Mouse (Mus musculus) forebrain, embryonic 16.5 days (tissue): ENCODE measurements around the gene Drc1. TPM values are rescaled to one million over a fixed set of nuclear protein-coding genes. Genes with fewer than 3 reads are reported as not detected.

Experiments used
- ATAC-seq: fragments of 200-750 bp; cut with Nextera tagmentation; 2 replicates; pipeline ENCODE4 v1.8.0; 2017; ENCODE audit warnings: mild to moderate bottlenecking, moderate library complexity
- H3K27ac ChIP-seq: fragments of 300-500 bp; sonication (generic); 2 replicates; pipeline ENCODE4 v1.5.1; 2014; ENCODE audit warnings: low read length, control low read depth
- H3K27me3 ChIP-seq: fragments of 300-500 bp; sonication (generic); replicated peaks from 2 replicates; pipeline ENCODE4 v1.6.1; 2014; ENCODE audit warnings: low read length; ENCODE audit not compliant: control insufficient read depth, insufficient read depth
- H3K36me3 ChIP-seq: fragments of 300-500 bp; sonication (generic); 2 replicates; pipeline ENCODE4 v1.6.1; 2014; ENCODE audit not compliant: control insufficient read depth, insufficient read depth
- H3K4me1 ChIP-seq: fragments of 300-500 bp; sonication (generic); replicated peaks from 2 replicates; pipeline ENCODE4 v1.6.1; 2014; ENCODE audit warnings: low read length; ENCODE audit not compliant: control insufficient read depth, insufficient read depth
- H3K4me2 ChIP-seq: fragments of 300-500 bp; sonication (generic); 2 replicates; pipeline ENCODE4 v1.6.1; 2014; ENCODE audit warnings: mild to moderate bottlenecking, low read length, control low read depth
- H3K4me3 ChIP-seq: fragments of 300-500 bp; sonication (generic); replicated peaks from 2 replicates; pipeline ENCODE4 v1.5.1; 2014; ENCODE audit warnings: mild to moderate bottlenecking, low read length, control low read depth
- H3K9ac ChIP-seq: fragments of 300-500 bp; sonication (generic); replicated peaks from 2 replicates; pipeline ENCODE4 v1.6.1; 2014; ENCODE audit warnings: low read depth, low read length, control low read depth
- H3K9me3 ChIP-seq: fragments of 300-500 bp; sonication (generic); 2 replicates; pipeline ENCODE4 v1.6.1; 2016; ENCODE audit warnings: low read length; ENCODE audit not compliant: control insufficient read depth
- WGBS: fragments of 180-500 bp; shearing (Covaris S2); extraction: QIAGEN DNeasy Blood & Tissue Kit; methylation state at CpG from one replicate; pipeline ENCODE4 v1.1.7; 2014; 5-methylcytosine and 5-hydroxymethylcytosine counted together
- polyA plus RNA-seq: library from polyadenylated mRNA; unstranded; fragments of >200 nt; fragmentation: Nextera tagmentation; extraction: Ambion mirVana; gene quantifications from 2 replicates; pipeline ENCODE4 v1.2.1, GENCODE M21; 2015

Gene Drc1
- polyA plus RNA-seq, 1 experiment from 2014 or later, result 8.9 TPM

DNA sequence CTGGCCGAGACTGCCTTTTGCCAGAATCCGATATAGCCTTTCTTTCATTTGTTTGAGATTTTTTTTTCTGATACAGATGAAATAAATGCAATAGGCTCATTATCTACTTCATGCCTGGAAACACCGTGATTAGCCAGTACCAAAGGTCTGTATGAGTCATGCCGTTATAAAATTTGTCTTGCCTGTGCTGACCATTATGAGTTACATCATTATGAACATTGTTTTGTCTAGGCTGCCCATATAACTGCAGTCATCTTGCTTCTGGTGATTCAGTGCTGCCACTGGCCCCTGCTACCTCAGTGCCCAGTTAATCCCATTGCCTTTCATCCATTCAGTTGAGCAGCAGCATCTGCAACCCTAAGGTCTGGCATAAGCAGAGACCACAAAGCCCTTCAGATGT, 1.7 kb upstream of the Drc1 start:
- Histone ChIP-seq H3K4me2 (no peak overlapping the region), H3K4me3 (no peak overlapping the region), H3K4me1 (peaks cover 3% of the 10 kb centered on the region), H3K36me3 (no peaks in the 10 kb centered on the region), H3K9me3 (no peaks in the 10 kb centered on the region), H3K27me3 (no peaks in the 10 kb centered on the region), H3K9ac (no peak overlapping the region), H3K27ac (no peak overlapping the region)
- WGBS, result 86% methylated on average over 4 of the region's 4 CpGs
- no peak for ATAC-seq

DNA sequence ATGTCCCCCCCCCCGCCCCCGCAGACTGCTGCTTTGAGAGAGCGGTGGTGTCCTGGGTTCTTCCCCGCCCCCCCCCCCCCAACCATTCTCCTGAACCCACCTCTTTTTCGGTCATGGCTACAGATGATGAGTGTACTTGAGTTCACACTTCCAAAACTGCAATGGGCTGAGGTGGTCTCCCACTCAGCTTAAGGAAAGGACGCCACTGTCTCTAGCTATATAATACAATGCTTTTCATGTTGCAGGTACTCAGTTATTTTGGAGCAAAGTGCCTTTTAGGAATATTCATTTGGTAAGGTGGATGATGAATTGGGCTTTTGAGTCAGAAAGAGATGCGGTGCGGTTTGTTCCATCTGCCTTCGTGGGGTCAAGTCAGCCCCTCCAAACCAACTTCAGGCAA, 324 bp upstream of the Drc1 start:
- Histone ChIP-seq H3K9me3 (no peaks in the 10 kb centered on the region), H3K36me3 (no peaks in the 10 kb centered on the region), H3K27me3 (no peaks in the 10 kb centered on the region), H3K4me3 (peak overlapping the region; percentile 53), H3K27ac (no peak overlapping the region), H3K4me2 (peak overlapping the region; percentile 72), H3K4me1 (peaks cover 3% of the 10 kb centered on the region), H3K9ac (peak overlapping the region; percentile 68)
- 36% methylated on average over 9 of the region's 9 CpGs for WGBS
- peak; percentile 34; the same call in 1 of the 2 replicates for ATAC-seq

DNA sequence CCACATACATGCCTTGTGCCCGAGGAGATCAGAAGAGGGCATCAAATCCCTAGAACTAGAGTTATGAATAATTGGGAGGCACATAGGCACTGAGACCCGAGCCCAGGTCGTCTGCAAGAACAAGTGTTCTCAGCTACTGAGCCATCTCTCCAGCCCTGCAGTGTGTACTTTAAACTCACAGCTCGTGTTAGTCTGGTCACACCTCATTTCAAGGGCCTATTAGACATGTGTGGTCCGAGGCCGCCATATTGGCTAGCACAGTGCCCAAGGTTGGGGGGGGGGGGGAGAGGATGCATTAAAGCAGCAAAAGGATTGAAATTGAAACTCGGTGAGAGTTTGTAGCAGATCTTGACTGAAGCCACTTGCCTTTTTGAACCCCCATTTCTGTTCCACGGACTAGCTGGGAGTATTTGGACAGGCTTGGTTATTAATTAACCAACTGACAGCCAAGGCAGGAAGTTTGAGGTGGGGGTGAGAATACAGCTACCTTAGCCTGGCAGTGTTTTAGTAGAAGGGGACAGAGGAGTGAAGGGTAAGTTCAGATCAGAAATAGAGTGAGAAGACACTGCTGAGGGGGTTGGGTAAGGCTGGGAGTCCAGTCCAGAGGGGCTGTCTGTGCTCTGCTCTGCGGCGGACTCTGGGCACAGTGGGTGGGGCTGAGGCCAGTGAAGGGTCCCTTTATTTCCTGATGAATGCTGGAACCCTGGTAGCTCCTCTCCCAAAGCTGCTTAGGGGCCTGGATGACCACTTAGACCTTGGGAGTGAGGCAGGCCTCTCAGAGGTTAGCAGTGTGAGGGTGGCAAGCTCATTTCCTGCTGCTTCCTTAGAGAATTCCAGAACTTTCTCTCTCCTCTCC, 5.0 kb downstream of the Drc1 start:
- WGBS, result 87% methylated on average over 10 of the region's 10 CpGs
- ATAC-seq, result no peak
- Histone ChIP-seq H3K4me3 (no peak overlapping the region), H3K36me3 (no peaks in the 10 kb centered on the region), H3K4me1 (no peaks in the 10 kb centered on the region), H3K27me3 (no peaks in the 10 kb centered on the region), H3K9me3 (no peaks in the 10 kb centered on the region), H3K4me2 (no peak overlapping the region), H3K9ac (no peak overlapping the region), H3K27ac (no peak overlapping the region)

DNA sequence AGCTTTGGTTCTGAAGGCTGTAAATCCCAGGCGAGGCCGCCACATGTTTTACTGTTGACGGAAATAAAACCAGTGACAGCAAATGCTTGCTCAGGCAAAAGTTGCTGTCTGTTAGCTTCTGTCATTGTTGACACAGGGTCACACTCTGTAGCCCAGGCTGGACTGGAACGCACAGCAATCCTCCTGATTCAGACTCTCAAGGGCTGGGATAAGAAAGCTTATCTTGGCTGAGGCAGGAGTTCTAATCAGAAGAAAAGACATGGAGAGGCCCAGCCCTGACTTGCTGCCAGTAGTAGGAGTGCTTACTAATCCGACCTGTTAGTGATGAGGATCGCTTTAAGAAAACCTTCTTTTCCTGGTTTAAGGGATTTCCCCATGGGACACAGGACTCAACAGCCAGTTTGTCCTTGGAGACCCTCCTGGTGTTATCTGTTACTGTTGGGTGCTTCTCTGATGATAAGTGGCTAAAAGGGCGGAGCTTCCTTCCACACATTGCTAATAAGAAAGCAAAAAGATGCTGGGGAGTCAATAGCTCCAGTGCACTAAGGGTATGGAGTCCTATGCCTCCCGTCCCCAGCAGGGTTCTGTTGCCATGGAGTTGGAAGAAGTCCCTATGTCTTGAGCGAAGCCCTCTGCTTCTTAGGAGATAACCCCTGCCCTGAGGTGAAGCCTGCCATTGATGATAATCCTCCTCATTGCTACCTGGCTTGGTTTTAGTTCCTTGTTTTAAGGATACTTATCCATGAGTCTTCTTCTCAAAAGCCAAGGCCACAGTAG, 6.1 kb downstream of the Drc1 start:
- WGBS, result 77% methylated on average over 9 of the region's 9 CpGs
- no peak overlapping the region for H3K27ac ChIP-seq
- no peak overlapping the region for H3K4me3 ChIP-seq
- H3K9me3 ChIP-seq, result no peaks in the 10 kb centered on the region
- no peak overlapping the region for H3K4me2 ChIP-seq
- H3K4me1 ChIP-seq, result no peaks in the 10 kb centered on the region
- H3K9ac ChIP-seq, result no peak overlapping the region
- no peaks in the 10 kb centered on the region for H3K27me3 ChIP-seq
- H3K36me3 ChIP-seq, result no peaks in the 10 kb centered on the region
- ATAC-seq, result no peak

DNA sequence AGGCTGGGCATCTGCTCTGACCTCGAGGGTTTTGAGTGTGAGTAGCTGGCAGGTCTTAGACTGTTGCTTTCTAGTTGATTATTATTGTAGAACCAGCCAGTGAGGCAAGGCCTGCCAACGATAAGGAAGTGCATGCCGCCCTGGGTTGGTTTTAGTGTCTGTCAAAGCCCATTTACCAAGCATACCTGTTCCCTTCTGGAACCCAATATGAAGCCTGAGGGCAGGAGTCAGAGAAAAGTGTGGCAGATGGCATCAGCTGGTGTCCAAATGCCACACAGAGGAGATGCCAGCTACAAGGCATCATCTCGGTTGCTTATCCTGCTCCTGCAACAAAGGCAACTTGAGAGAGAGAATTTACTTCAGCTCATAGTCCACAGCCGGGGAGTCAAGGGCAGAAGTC, 59.6 kb downstream of the Drc1 start:
- no peak overlapping the region for H3K4me3 ChIP-seq
- H3K4me2 ChIP-seq, result no peak overlapping the region
- no peaks in the 10 kb centered on the region for H3K36me3 ChIP-seq
- H3K9me3 ChIP-seq, result no peaks in the 10 kb centered on the region
- no peak for ATAC-seq
- no peak overlapping the region for H3K27ac ChIP-seq
- H3K27me3 ChIP-seq, result no peaks in the 10 kb centered on the region
- peaks cover 4% of the 10 kb centered on the region; the same call in 1 of the 2 replicates for H3K4me1 ChIP-seq
- WGBS, result 80% methylated on average over 5 of the region's 5 CpGs
- H3K9ac ChIP-seq, result no peak overlapping the region

DNA sequence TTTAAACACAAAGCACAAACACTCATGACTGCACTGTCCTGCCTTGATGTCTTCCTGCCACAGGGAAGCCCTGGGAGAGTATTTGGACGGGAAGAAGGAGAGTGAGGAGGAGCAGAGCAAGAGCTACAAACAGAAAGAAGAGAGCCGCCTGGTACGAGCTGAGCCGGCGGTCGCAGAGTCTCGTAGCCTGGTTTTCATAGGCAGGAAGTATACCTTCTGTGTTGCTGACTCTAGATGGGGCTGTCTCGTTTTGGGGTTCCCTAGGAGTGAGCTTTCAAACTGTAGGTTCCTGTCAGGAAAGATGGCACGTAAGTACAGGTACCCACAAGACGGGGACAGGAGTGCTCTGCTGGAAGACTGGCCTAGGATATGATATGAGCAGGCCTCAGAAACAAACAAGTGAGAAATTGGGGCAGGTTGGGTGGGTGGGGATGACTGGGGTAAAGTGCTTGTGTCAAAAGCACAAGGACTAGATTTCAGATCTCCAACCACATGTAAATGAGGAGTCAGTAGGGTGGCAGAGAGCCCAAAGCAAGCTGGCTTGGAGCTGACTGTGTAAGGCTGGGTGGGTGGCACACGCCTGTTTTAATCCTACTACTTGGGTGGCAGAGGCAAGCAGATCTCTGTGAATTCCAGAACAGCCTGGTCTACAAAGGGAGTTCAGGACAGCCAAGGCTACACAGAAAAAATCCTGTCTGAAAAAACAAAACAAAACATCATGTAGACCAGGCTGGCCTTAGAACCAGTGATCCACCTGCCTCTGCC, 60.6 kb downstream of the Drc1 start:
- Histone ChIP-seq H3K4me3 (no peak overlapping the region), H3K36me3 (no peaks in the 10 kb centered on the region), H3K27ac (no peak overlapping the region), H3K9me3 (no peaks in the 10 kb centered on the region), H3K9ac (no peak overlapping the region), H3K27me3 (no peaks in the 10 kb centered on the region), H3K4me2 (no peak overlapping the region), H3K4me1 (peaks cover 4% of the 10 kb centered on the region; the same call in 1 of the 2 replicates)
- no peak for ATAC-seq
- WGBS, result 81% methylated on average over 11 of the region's 11 CpGs

DNA sequence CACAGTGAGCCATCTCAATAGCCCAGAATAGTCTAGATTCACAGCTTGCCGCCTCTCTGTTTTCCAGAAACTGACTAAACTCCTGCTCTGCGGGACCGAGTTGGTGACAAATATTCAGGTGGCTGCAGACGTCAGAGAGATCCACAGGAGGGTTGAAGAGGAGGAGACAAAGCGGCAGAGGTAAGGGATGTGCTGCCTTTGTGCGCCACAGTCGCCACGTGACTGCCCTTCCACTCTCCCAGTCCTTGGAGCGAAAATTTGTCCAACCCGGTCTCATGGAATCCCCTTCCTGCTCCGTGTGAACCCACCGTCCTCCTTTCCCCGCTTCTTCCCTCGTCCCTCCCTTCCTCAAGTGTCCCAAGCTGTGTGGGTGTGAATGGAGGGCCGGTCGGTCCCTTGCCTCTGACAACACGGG, 61.4 kb downstream of the Drc1 start:
- 0 out of 2 replicates have a peak overlapping the region, but pooled peaks have one; percentile 3 for H3K9ac ChIP-seq
- ATAC-seq, result peak; percentile 33

DNA sequence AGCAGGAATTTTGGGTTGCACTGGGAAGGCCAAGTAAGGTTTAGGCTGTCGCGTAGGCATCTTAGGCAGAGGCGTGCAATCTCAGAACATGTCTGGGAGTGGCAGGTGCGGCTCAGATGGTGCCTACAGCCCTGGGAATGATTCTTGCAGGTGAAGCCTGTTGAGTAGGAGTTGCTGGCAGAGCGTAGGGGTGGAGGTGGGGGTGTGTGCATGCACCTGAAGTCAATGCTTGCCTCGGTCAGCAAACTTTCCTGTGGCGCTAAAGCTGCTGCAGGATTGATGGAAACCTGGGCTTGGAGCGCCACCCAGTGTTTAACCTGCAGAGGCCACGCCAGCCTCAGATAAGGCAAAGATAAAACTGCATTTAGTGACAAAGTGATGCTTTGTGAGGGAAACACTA, 61.9 kb downstream of the Drc1 start:
- Histone ChIP-seq H3K4me2 (peak overlapping the region; percentile 42), H3K9ac (no peak overlapping the region), H3K27ac (no peak overlapping the region), H3K4me3 (0 out of 2 replicates have a peak overlapping the region, but pooled peaks have one; percentile 6), H3K9me3 (no peaks in the 10 kb centered on the region), H3K36me3 (no peaks in the 10 kb centered on the region), H3K4me1 (peaks cover 4% of the 10 kb centered on the region; the same call in 1 of the 2 replicates), H3K27me3 (no peaks in the 10 kb centered on the region)
- 3% methylated on average over 9 of the region's 9 CpGs for WGBS
- ATAC-seq, result peak; percentile 84

More for the DNA sequence above, 61.4 kb downstream of the Drc1 start:
- no peaks in the 10 kb centered on the region for H3K36me3 ChIP-seq
- WGBS, result 3% methylated on average over 17 of the region's 17 CpGs
- peaks cover 4% of the 10 kb centered on the region; the same call in 1 of the 2 replicates for H3K4me1 ChIP-seq
- no peak overlapping the region for H3K27ac ChIP-seq
- peak overlapping the region; percentile 42 for H3K4me2 ChIP-seq
- H3K27me3 ChIP-seq, result no peaks in the 10 kb centered on the region
- H3K9me3 ChIP-seq, result no peaks in the 10 kb centered on the region
- 0 out of 2 replicates have a peak overlapping the region, but pooled peaks have one; percentile 6 for H3K4me3 ChIP-seq

DNA sequence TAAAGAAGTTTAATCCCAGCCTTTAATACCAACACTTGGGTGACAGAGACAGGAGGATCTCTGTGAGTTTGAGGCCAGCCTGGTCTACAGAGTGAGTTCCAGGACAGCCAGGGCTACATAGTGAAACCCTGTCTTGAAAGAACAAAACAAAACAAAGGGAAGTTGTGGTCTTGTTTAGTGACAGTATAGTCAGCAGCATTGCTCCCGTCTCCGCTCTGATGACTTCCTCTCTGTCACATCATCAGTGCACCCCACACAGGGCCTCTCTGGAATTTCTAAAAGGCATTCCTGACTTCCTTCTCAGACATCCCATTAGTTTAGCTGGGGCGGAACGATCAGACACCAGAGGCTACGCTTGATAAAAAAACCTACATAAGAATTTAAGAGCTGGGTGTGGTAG, 62.7 kb downstream of the Drc1 start:
- H3K36me3 ChIP-seq, result no peaks in the 10 kb centered on the region
- no peaks in the 10 kb centered on the region for H3K9me3 ChIP-seq
- ATAC-seq, result no peak
- H3K4me3 ChIP-seq, result no peak overlapping the region
- no peak overlapping the region for H3K9ac ChIP-seq
- no peaks in the 10 kb centered on the region for H3K27me3 ChIP-seq
- 88% methylated on average over 5 of the region's 5 CpGs for WGBS
- H3K4me1 ChIP-seq, result peaks cover 4% of the 10 kb centered on the region; the same call in 1 of the 2 replicates
- no peak overlapping the region for H3K4me2 ChIP-seq
- H3K27ac ChIP-seq, result no peak overlapping the region
